9 mouse cellular contexts compared by ENCODE assay signal in the genomic region with DNA sequence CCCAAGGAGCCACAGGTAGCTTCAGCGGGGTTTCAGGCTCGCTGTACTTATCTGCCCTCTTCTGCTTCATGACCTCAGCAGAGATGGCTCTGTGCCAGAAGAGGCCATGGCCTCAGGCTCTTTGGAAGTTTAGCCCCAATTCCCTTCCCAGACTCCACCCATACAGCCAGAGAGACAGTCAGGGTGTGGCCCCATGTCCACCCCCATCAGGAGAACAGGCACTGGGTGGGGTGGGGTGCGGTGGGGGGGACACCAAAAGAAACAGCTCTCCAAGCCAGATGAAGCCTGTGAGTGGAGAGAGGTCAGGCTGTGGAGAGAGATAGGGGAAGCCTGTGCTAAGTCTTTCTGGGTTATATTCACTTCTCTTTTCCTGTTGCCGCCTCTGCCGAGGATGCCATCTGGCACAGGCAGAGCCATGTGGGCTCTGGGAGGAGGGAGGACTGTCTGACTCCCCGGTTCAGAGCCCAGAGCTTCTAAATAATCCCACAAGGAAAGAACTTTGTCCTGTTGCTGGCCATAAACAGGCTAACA. TPM values are rescaled to one million over a fixed set of nuclear protein-coding genes. Genes with fewer than 3 reads are reported as not detected.
A peak's percentile ranks its signal among the peaks of the same experiment; 100 is the strongest.
DNase-seq lines count a peak whose midpoint lies in the region; ATAC-seq and TF ChIP-seq lines count a peak whose summit lies in the region.
"Had no signal": no experiment of that assay in that cellular context is flagged by ENCODE, and none has a peak within 500 bp of the region (broad histone marks: within the 10 kb centered on the region; RNA-seq: fewer than 3 reads in every experiment).

No protein-coding gene starts in this region.

- peak overlapping the region; percentile 82 for H3K27ac ChIP-seq in bone marrow macrophage, adult 2 months (ENCODE audit: insufficient read depth, low read depth, low read length)
- no peak overlapping the region for H3K27ac ChIP-seq in forebrain, embryonic 14.5 days (ENCODE audit: low read depth, low read length)
- peak overlapping the region; percentile 84 for H3K27ac ChIP-seq in hindbrain, embryonic 10.5 days

- H3K27me3 ChIP-seq in forebrain, embryonic 14.5 days (replicated peaks; ENCODE audit: control insufficient read depth, insufficient read depth, low read length), result no peaks in the 10 kb centered on the region
- H3K27me3 ChIP-seq in hindbrain, embryonic 10.5 days (ENCODE audit: insufficient read depth, poor library complexity, severe bottlenecking), result peaks cover 20% of the 10 kb centered on the region

- no peaks in the 10 kb centered on the region for H3K9me3 ChIP-seq in forebrain, embryonic 14.5 days (replicated peaks; ENCODE audit: control insufficient read depth, low read length)
- H3K9me3 ChIP-seq in hindbrain, embryonic 10.5 days, result no peaks in the 10 kb centered on the region

- peak overlapping the region; percentile 82 for H3K4me3 ChIP-seq in bone marrow macrophage, adult 2 months (ENCODE audit: insufficient read depth, low read length)
- no peak overlapping the region for H3K4me3 ChIP-seq in forebrain, embryonic 14.5 days (ENCODE audit: low read depth, low read length)
- peak overlapping the region; percentile 45 for H3K4me3 ChIP-seq in hindbrain, embryonic 10.5 days

- peaks cover 59% of the 10 kb centered on the region for H3K4me1 ChIP-seq in bone marrow macrophage, adult 2 months (ENCODE audit: control insufficient read depth, insufficient read depth, low read length)
- H3K4me1 ChIP-seq in forebrain, embryonic 14.5 days (ENCODE audit: control insufficient read depth, insufficient read depth, low read length), result peaks cover 11% of the 10 kb centered on the region
- peaks cover 32% of the 10 kb centered on the region for H3K4me1 ChIP-seq in hindbrain, embryonic 10.5 days (replicated peaks)

- H3K36me3 ChIP-seq in forebrain, embryonic 14.5 days (ENCODE audit: control insufficient read depth, insufficient read depth, low read length), result peaks cover 12% of the 10 kb centered on the region
- H3K36me3 ChIP-seq in hindbrain, embryonic 10.5 days, result peaks cover 14% of the 10 kb centered on the region

- DNase-seq in CD4-positive, CD25-positive, alpha-beta regulatory T cell, adult 2 months (ENCODE audit: low read depth, low spot score), result peak; percentile 58
- DNase-seq in forebrain, embryonic 14.5 days (ENCODE audit: low spot score), result peak; percentile 51
- DNase-seq in hindbrain, embryonic 10.5 days (ENCODE audit: low spot score), result no peak
- peak; percentile 78 for DNase-seq in layer of hippocampus, adult 9-11 months
- DNase-seq in lung, postnatal 25 days (ENCODE audit: low spot score), result peak; percentile 64
- DNase-seq in right cerebral cortex, postnatal 14 days, result peak; percentile 37

- WGBS in forebrain, embryonic 14.5 days, result 59% methylated on average over 6 of the region's 6 CpGs
- 52% methylated on average over 6 of the region's 6 CpGs for WGBS in hindbrain, embryonic 10.5 days

- H3K9ac ChIP-seq in forebrain, embryonic 14.5 days (ENCODE audit: low read length), result 0 out of 2 replicates have a peak overlapping the region, but pooled peaks have one; percentile 45

- no peak for ATAC-seq in CD4-positive, CD25-positive, alpha-beta regulatory T cell, adult 4 months
- peak; percentile 71; the same call in 1 of the 2 replicates for ATAC-seq in forebrain, embryonic 14.5 days

- H3K4me2 ChIP-seq in forebrain, embryonic 14.5 days (ENCODE audit: low read length), result peak overlapping the region; percentile 36; the same call in 1 of the 2 replicates

- 0 out of 2 replicates have a peak, but pooled peaks have one; percentile 23 for TF ChIP-seq CTCF in bone marrow macrophage, adult 2 months (IDR thresholded peaks at IDR 0.05; ENCODE audit: low read depth, low read length)

- TF ChIP-seq POLR2A in bone marrow macrophage, adult 2 months (IDR thresholded peaks at IDR 0.05; ENCODE audit: borderline replicate concordance, low read depth, low read length), result no peak

RNA-seq across cellular contexts. Expression of gene Calhm2, which starts 1.0 kb away (rescaled TPM):
- 10 to 100 TPM; 13.0 to 27.1 TPM for polyA plus RNA-seq in CD4-positive, CD25-positive, alpha-beta regulatory T cell, adult 4 months (2017; shearing (Covaris generic))
- 23.3 and 27.5 TPM in 2 replicates for polyA plus RNA-seq in bone marrow macrophage, adult 2 months (2012; ENCODE audit: insufficient read depth, insufficient read length, missing spikeins)
- polyA plus RNA-seq in forebrain, embryonic 14.5 days (2014; fragmentation: Nextera tagmentation; extraction: Ambion mirVana), result 0.69 and 0.83 TPM in 2 replicates
- polyA plus RNA-seq in hindbrain, embryonic 10.5 days (2016; fragmentation: Nextera tagmentation; extraction: Ambion mirVana), result 1.8 and 1.9 TPM in 2 replicates

RNA-seq across cellular contexts. Expression of gene Calhm1, which starts 6.9 kb away (rescaled TPM):
- polyA plus RNA-seq in CD4-positive, CD25-positive, alpha-beta regulatory T cell, adult 4 months (2017; shearing (Covaris generic)), result not detected
- polyA plus RNA-seq in bone marrow macrophage, adult 2 months (2012; ENCODE audit: insufficient read depth, insufficient read length, missing spikeins), result not detected in 2 replicates
- not detected in 2 replicates for polyA plus RNA-seq in forebrain, embryonic 14.5 days (2014; fragmentation: Nextera tagmentation; extraction: Ambion mirVana)
- not detected in 2 replicates for polyA plus RNA-seq in hindbrain, embryonic 10.5 days (2016; fragmentation: Nextera tagmentation; extraction: Ambion mirVana)
- polyA plus RNA-seq: C2C12 had no signal

RNA-seq across cellular contexts. Expression of gene Calhm3, which starts 20.4 kb away (rescaled TPM):
- not detected for polyA plus RNA-seq in CD4-positive, CD25-positive, alpha-beta regulatory T cell, adult 4 months (2017; shearing (Covaris generic))
- polyA plus RNA-seq in bone marrow macrophage, adult 2 months (2012; ENCODE audit: insufficient read depth, insufficient read length, missing spikeins), result not detected in 2 replicates
- not detected in 2 replicates for polyA plus RNA-seq in forebrain, embryonic 14.5 days (2014; fragmentation: Nextera tagmentation; extraction: Ambion mirVana)
- polyA plus RNA-seq in hindbrain, embryonic 10.5 days (2016; fragmentation: Nextera tagmentation; extraction: Ambion mirVana), result not detected in 2 replicates
- polyA plus RNA-seq: C2C12 had no signal

RNA-seq across cellular contexts. Expression of gene Neurl1a, which starts 41.5 kb away (rescaled TPM):
- under 1 TPM; 0.20 to 0.47 TPM for polyA plus RNA-seq in CD4-positive, CD25-positive, alpha-beta regulatory T cell, adult 4 months (2017; shearing (Covaris generic))
- polyA plus RNA-seq in bone marrow macrophage, adult 2 months (2012; ENCODE audit: insufficient read depth, insufficient read length, missing spikeins), result 2.9 and 3.8 TPM in 2 replicates
- polyA plus RNA-seq in forebrain, embryonic 14.5 days (2014; fragmentation: Nextera tagmentation; extraction: Ambion mirVana), result 3.7 and 6.4 TPM in 2 replicates
- 5.7 and 5.9 TPM in 2 replicates for polyA plus RNA-seq in hindbrain, embryonic 10.5 days (2016; fragmentation: Nextera tagmentation; extraction: Ambion mirVana)

RNA-seq across cellular contexts. Expression of gene Pdcd11, which starts 46.5 kb away (rescaled TPM):
- polyA plus RNA-seq in CD4-positive, CD25-positive, alpha-beta regulatory T cell, adult 4 months (2017; shearing (Covaris generic)), result 1 to 10 TPM; 7.9 to 9.4 TPM
- 9.7 and 10.0 TPM in 2 replicates for polyA plus RNA-seq in bone marrow macrophage, adult 2 months (2012; ENCODE audit: insufficient read depth, insufficient read length, missing spikeins)
- 5.7 and 7.4 TPM in 2 replicates for polyA plus RNA-seq in forebrain, embryonic 14.5 days (2014; fragmentation: Nextera tagmentation; extraction: Ambion mirVana)
- 8.7 and 13.5 TPM in 2 replicates for polyA plus RNA-seq in hindbrain, embryonic 10.5 days (2016; fragmentation: Nextera tagmentation; extraction: Ambion mirVana)
